Mouse (Mus musculus) midbrain, embryonic 13.5 days (tissue): ENCODE measurements around the gene Adcy2. TPM values are rescaled to one million over a fixed set of nuclear protein-coding genes. Genes with fewer than 3 reads are reported as not detected.

Experiments used
- ATAC-seq: fragments of 200-750 bp; cut with Nextera tagmentation; 2 replicates; pipeline ENCODE4 v1.8.0; 2017; ENCODE audit warnings: mild to moderate bottlenecking, moderate TSS enrichment, moderate library complexity
- H3K27ac ChIP-seq: fragments of 300-500 bp; sonication (generic); 2 replicates; pipeline ENCODE4 v1.5.1; 2015; ENCODE audit warnings: inconsistent platforms, mild to moderate bottlenecking, moderate library complexity
- H3K27me3 ChIP-seq: fragments of 300-500 bp; sonication (generic); 2 replicates; pipeline ENCODE4 v1.6.1; 2015; ENCODE audit warnings: mild to moderate bottlenecking, inconsistent platforms
- H3K36me3 ChIP-seq: fragments of 300-500 bp; sonication (generic); 2 replicates; pipeline ENCODE4 v1.6.1; 2015; ENCODE audit warnings: mild to moderate bottlenecking, inconsistent platforms
- H3K4me1 ChIP-seq: fragments of 300-500 bp; sonication (generic); replicated peaks from 2 replicates; pipeline ENCODE4 v1.6.1; 2015; ENCODE audit warnings: inconsistent platforms
- H3K4me2 ChIP-seq: fragments of 300-500 bp; sonication (generic); replicated peaks from 2 replicates; pipeline ENCODE4 v1.6.1; 2015; ENCODE audit warnings: moderate library complexity, mild to moderate bottlenecking, inconsistent platforms
- H3K4me3 ChIP-seq: fragments of 300-500 bp; sonication (generic); replicated peaks from 2 replicates; pipeline ENCODE4 v1.5.1; 2015; ENCODE audit warnings: mild to moderate bottlenecking, inconsistent platforms
- H3K9ac ChIP-seq: fragments of 300-500 bp; sonication (generic); replicated peaks from 2 replicates; pipeline ENCODE4 v1.6.1; 2015; ENCODE audit warnings: mild to moderate bottlenecking, inconsistent platforms
- H3K9me3 ChIP-seq: fragments of 300-500 bp; sonication (generic); 2 replicates; pipeline ENCODE4 v1.6.1; 2016; ENCODE audit warnings: mild to moderate bottlenecking, inconsistent platforms
- WGBS: fragments of 180-500 bp; shearing (Covaris S2); methylation state at CpG from one replicate; pipeline ENCODE4 v1.1.7; 2015; 5-methylcytosine and 5-hydroxymethylcytosine counted together
- polyA plus RNA-seq: library from polyadenylated mRNA; unstranded; fragments of >200 nt; fragmentation: Nextera tagmentation; extraction: Ambion mirVana; gene quantifications from 2 replicates; pipeline ENCODE4 v1.2.1, GENCODE M21; 2015

Adcy2 gene
- polyA plus RNA-seq, 1 experiment from 2014 or later = 2.1 TPM

- H3K4me2 ChIP-seq = no peak overlapping the region
- no peaks in the 10 kb centered on the region for H3K4me1 ChIP-seq
- no peak overlapping the region for H3K9ac ChIP-seq
- H3K27ac ChIP-seq = no peak overlapping the region
- H3K4me3 ChIP-seq = no peak overlapping the region
- ATAC-seq = no peak
- peaks cover 63% of the 10 kb centered on the region for H3K36me3 ChIP-seq
- WGBS = 94% methylated on average over 19 of the region's 19 CpGs
- H3K27me3 ChIP-seq = no peaks in the 10 kb centered on the region
- H3K9me3 ChIP-seq = no peaks in the 10 kb centered on the region
These were observed 427.1 kb downstream of the Adcy2 start for GRCm38 (mm10) chr13:68572247-68572646.
